Mouse (Mus musculus) kidney, adult 11 months (tissue): ENCODE results near the gene Apeh.
A peak's percentile ranks its signal among the peaks of the same experiment; 100 is the strongest.

ENCODE experiments used
- DNase-seq: peaks from one replicate; pipeline ENCODE4 v3.0.0; 2022

The Apeh gene

GRCm38 (mm10) chr9:108049561-108050251 lies 44.7 kb downstream of the Apeh start:
- DNase-seq, result no peak

GRCm38 (mm10) chr9:108049016-108049455 lies 45.4 kb downstream of the Apeh start, which contains the start of gene Gmppb:
TSS of gene Gmppb (plus strand) at chr9:108049242.
- DNase-seq, result peak; percentile 98

GRCm38 (mm10) chr9:108048566-108048955 lies 45.8 kb downstream of the Apeh start:
- DNase-seq, result no peak

GRCm38 (mm10) chr9:108047601-108048565 lies 46.5 kb downstream of the Apeh start:
- DNase-seq, result no peak

DNA sequence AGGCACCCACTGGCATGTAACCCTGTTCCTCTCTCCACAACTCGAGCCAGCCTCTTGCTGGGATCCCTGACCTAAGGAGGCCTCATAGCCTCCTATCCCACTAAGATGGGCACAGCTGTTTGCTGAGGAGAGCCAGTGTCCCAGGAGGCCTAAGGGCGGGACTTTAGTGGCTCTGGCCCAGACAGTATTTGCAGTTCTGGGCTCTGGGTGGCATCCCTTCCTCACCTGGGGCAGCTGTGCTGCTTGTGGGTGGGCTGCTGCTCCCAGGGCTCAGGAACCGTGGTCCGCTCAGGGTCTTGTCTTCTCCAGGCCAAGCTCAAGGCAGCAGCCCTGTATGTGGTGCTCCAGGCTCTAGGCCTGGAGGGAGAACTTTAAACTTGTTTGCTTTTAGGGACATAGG lies 47.8 kb downstream of the Apeh start:
- DNase-seq, result no peak

DNA sequence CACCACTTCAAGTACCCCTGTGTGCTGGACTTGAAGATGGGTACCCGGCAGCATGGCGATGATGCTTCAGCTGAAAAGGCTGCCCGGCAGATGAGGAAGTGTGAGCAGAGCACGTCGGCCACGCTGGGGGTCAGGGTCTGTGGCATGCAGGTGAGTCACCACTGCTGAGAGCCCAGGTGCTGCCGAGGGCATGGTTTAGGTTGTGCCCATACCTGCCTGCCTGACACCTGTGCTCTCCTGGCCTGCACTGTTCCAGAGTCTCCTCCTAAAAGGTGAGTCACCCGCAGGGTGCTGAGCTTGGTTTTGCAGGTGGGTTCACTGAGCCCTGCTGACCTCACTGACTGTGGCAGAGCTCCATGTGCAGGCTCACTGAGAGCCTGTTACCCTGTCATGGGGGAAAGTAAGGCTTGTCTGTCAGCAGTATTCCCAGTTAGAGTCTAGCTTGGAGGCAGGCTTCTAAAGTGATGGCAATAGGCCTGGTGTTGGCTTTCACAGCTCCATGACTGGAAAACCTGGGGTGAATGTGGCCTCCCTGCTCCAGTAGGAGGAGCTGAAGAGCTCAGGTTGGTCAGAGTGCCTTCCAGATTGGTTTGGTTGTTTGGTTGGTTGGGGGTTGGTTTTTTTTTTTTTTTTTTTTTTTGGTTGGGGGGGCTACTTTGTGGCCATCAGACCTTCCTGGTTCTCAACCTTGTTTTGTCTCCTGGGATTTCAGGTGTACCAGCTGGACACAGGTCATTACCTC lies 49.5 kb downstream of the Apeh start:
- DNase-seq, result no peak
